Mouse (Mus musculus) inflammation-experienced regulatory T-cells, adult 6 months (primary cell): Measurements from ENCODE around the gene Cecr2. TPM values are rescaled to one million over a fixed set of nuclear protein-coding genes. Genes with fewer than 3 reads are reported as not detected.

Experiments used
- polyA plus RNA-seq, 3 experiments: library from polyadenylated mRNA; unstranded; fragments of 100-300 nt; shearing (Covaris generic); gene quantifications; one replicate each; pipeline ENCODE4 v1.2.1; 2017

The Cecr2 gene
- polyA plus RNA-seq, 3 experiments from 2014 or later, result 0.25 to 0.46 (median 0.35) TPM

Other genes starting within 250 kb of the Cecr2 start
- gene Il17ra, start 203.1 kb upstream of the Cecr2 start, polyA plus RNA-seq, result 10 to 100 TPM in 2 of 3 experiments, 1 to 10 TPM in 1; 9.7 to 27.4 (median 25.2) TPM
- under 1 TPM in 2 of 3 experiments, not detected in 1; 0.41 to 0.56 TPM for gene Tmem121b, start 172.6 kb upstream of the Cecr2 start, polyA plus RNA-seq
- 10 to 100 TPM; 24.6 to 38.9 (median 33.1) TPM for gene Hdhd5, start 135.1 kb upstream of the Cecr2 start, polyA plus RNA-seq
- gene Slc25a18, start 107.2 kb downstream of the Cecr2 start, polyA plus RNA-seq, result under 1 TPM in 2 of 3 experiments, not detected in 1; 0.36 to 0.47 TPM
- gene Atp6v1e1, start 156.4 kb downstream of the Cecr2 start, polyA plus RNA-seq, result 10 to 100 TPM; 78.2 to 86.1 (median 84.1) TPM
- 10 to 100 TPM in 1 of 3 experiments, 1 to 10 TPM in 2; 7.0 to 12.5 (median 8.6) TPM for gene Bcl2l13, start 169.8 kb downstream of the Cecr2 start, polyA plus RNA-seq